Mouse (Mus musculus): Measurements from ENCODE around the gene Izumo1.
"Not testable (repeated sequence)": the region's sequence is repeated elsewhere in the genome, so short reads cannot be mapped to it uniquely, and the experiment has no call there.

Izumo1 gene

DNA sequence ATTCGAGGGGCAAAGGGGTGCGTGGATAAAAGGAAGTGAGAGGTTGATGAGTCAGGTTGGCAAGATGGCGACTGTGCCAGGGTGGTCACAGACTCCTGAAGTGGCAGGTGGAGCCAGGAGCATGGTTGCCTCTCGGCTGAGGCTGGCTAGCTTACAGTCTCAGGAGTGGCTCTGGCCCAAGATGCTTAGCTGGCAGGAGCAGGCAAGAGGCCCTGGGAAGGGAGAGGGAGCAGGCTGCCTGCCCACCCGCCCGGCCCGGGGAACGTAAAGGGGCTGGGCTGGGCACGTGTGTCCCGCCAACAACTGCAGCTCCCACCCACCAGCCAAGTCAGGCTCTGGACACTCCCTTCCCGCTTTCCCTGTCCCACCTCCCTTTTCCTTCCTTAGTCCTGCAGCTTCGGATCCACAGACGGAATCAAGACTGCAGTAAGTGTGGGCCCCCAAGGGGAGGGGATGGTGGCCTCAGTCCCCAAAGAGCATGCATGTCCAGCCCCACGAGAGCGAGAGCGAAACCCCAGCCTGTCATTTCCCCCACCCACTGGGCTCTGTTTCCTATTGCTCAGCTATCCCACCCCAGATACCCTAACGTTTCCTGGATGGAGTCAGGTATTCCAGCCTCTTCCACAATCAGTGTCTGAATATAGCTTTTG is 19.9 kb downstream of the Izumo1 start:
- no peak for DNase-seq (ENCODE audit: low read depth in 2 of 2, low spot score in 2 of 2)

DNA sequence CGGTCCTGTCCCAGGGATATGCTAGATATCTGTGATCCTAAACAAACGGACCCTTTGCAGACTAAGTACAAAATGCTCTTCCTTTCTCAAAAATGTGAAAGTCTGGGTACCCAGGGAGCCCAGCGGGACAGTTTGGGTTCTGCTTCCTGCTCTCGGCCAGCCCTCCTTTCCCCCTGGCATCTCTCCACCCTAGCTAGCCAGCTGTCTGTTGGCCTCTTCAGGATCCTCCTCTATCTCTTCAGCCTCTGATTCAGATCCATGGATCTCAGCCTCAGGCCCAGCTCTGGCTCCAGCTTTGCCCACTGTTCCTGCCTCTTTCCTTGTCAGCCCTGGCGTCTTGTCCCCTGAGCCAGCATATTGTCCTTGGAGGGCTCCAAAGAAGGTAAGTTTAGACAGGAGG is 20.5 kb downstream of the Izumo1 start:
- no peak for DNase-seq (ENCODE audit: low read depth in 2 of 2, low spot score in 2 of 2)

DNA sequence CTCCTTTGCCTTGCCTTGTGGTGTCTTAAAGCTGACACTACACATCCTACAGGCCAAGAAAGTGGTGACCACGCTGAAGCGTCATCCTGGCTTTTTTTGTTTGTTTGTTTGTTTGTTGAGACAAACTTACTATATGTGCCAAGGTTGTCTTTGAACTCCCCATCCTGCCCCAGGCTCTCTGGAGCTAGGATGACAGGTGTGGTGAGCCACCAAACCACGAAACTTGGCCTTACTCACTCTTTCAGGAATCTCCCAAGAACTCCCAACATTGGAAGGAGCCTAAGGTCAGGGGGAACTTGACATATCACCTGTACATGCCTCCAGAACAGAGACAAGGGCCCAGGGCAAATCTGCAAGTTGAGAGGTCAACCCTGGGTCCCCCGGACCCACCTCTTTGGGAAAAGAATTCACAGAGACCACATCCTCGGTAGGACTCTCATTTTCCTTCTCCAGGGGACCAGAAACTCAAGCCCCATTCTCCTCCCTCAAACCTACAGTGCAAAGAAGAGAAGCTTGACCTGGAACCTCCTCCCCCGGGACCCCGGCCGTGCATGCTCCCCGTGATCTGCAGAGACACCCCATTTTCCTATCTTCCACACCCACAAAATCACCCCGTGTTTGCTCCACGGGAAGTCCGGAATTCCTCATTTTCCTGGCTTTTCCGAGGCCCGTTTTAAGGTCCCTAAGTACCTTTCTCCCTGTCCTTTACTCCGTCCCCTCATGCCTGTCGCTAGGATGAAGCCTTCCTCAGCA is 21.1 kb downstream of the Izumo1 start:
- no peak for DNase-seq (ENCODE audit: low read depth in 2 of 2, low spot score in 2 of 2)

DNA sequence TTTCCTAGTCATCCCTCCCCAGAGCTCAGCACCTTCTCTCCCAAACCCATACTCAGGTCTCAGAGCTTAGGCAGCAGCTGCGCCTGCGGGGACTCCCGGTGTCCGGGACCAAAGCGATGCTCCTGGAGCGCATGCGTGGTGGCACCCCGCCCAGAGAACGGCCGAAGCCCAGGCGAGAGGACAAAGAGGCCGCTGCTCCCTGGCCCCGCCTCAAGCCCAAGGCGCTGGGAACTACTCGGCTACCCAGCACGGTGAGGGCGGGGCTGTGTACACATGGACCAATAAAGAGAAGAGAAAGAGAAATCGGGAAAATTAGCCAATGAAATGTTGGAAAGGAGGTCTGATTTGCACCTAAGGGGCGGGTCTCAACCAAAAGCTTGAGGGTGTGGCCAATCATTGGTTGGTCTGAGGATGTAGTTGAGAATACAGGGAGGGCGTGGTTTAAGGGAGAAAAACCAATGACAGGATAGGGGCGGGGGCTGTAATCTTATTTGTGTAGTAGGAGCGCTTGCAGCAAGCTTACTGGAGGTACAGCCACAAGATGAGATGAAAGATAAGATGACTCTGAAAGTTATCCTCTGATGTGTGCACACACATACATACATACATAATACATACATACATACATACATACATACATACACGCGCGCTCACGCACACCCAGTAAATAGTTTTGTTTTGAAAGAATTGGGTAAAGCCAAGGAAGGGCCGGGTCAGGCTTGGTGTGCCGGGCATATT is 22.0 kb downstream of the Izumo1 start:
- peak; percentile 48 to 66 for DNase-seq (ENCODE audit: low read depth in 2 of 2, low spot score in 2 of 2)

DNA sequence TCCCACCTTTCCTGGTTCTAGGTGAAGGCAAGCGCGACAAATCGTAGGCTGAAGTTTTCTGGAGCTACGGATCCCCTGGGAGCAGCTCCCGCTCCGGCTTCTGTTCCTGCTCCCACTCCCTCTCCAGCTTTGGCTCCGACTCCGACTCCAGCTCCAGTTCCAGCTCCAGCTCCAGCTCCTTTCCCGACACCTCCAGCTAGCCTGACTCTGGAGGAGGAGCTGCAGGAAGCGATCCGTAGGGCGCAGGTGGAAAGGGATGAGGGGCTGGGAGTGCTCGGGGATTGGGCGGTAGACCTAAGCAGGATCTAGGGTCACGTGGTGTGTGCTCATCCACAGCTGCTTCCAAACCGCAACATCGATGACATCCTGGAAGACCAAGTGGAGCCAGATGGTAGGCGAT is 22.6 kb downstream of the Izumo1 start:
- no peak for DNase-seq (ENCODE audit: low read depth in 2 of 2, low spot score in 2 of 2)

DNA sequence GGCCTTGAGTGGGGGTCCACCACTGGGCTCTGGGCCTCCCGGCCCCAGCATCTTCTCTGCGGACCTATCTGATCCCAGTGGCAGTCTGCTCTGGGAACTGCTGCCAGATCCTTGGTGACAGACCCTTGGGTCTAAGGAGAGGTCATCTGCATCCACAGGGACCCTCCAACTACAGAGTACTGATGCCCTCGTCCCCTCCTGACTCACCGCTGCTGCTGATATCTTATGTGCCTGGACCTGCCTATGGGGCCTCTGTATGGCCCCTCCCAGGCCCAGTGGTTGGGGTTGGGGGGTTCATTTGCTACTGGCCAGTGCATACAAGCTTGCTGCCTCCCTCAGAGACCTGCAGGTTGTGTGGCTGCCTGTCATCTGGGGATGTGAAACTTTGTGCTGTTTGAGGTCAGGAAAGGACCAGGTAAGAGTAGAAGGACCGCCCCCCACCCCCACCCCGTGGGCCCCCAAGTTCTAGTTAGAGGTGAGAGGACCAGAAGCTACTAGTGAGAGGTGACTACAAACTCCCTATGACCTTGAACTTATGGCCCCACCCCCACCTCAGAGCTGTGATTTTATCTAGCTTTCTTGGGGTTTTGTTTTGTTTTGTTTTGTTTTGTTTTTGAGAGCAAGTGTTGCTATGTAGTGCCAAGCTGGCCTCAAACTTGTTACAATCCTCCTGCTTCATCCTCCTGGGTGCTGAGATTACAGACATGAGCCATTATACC is 23.4 kb downstream of the Izumo1 start:
- DNase-seq (ENCODE audit: low read depth in 2 of 2, low spot score in 2 of 2) = no peak

DNA sequence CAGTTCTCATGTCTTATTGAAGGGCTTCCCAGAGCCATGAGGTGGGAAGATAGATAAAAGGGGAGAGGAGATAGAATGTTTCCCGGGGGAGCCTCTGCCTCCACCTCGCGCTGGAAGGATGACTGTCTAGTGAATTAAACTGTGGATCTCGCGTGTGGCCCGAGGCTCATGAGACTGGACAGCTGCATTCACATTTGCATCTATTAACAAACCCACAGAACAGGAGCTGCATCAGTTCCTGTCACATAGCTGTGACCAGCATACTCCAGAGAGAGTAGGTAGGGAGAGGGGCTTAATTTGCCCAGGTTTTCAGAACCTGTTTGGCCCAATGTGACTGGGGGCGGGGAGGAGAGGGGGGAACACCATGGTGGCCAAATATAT is 24.0 kb downstream of the Izumo1 start:
- DNase-seq (ENCODE audit: low read depth in 2 of 2, low spot score in 2 of 2) = no peak

DNA sequence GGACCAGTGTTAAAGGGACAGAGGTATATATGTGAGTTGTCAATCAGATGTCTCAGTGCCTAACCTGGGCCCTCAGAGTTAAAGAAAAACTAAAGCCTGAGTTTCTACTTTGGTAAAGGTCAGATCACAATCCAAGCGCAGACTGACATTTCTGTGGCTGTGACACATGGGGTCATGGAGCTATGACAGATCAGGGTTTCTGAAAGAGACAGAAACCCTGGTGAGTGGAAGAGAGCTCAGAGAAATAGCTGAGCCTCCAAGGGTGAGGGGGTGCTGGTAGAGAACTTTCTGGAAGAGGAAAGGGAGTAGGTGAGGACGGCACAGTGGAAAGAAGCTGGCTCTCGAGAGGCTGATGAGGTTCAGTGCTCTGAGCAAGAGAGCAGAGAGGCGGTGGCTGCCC is 25.1 kb downstream of the Izumo1 start:
- DNase-seq (ENCODE audit: low read depth in 2 of 2, low spot score in 2 of 2) = no peak

DNA sequence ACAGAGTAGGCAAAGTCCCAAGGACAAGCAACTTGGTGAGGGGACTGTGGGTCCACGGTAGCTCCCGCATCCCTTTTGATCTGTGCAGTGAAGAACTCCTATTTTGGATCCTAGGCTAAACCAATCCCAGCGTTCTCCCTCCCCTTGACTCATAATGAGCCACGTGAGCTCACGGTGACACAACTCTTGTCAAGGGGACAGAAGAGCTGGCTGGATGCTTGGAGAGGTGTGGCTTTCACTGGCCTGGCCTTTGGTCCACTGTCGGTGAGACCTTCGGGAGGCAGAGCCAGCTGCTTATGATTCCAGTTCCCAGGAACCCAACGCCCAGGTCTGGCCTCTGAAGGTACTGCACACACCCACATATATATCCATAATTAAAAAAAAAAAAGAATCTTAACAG is 27.7 kb downstream of the Izumo1 start:
- DNase-seq (ENCODE audit: low read depth in 2 of 2, low spot score in 2 of 2) = no peak

DNA sequence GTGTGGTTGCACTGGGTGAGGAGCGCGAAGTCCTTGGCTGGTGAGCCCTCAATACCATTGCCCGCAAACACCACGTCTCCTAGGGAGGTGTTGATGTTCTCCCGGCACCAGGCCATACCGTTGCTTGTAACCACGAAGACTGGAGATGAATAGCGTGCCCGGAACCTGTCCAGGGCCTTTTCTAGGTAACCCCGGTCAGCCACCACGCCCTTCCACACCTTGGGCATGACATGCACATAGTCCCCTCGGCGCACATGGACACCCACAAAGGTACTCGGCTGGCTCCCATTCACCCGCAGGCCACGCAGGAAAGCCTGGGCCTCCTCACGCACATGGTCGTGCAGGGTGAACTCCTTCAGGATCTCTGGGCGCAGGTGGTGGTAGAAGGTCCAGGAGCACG is 28.9 kb downstream of the Izumo1 start:
- DNase-seq (ENCODE audit: low read depth in 2 of 2, low spot score in 2 of 2) = not testable (repeated sequence)

DNA sequence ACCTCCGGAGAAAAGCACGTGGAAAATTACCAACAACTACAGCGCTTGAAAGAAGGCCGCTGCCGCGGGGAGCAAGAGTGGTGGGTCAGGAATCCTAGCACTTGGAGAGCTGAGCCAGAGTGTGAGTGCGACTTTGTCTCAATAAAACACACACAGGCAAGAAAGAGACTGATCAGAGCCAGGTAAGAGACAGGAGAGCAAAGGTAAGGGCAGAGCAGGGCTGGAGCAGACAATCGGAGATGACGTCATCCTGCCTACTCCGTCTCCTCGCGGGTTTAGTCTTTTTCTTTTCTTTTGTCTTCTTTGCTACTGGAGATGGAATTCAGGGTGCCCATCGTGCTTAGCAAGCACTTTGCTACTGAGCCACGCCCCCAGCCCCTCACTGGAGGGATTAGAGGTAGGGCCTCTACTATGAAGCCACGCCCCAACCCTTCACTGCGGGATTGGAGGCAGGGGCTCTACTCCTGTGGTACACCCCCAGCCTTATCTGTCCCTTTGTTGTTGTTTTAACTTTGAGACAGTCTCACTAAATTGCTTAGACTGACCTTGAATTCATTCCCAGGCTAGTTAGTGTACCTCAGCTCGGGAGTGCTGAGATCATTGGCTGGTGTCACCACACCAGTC is 32.9 kb downstream of the Izumo1 start:
- no peak for DNase-seq (ENCODE audit: low read depth in 2 of 2, low spot score in 2 of 2)

DNA sequence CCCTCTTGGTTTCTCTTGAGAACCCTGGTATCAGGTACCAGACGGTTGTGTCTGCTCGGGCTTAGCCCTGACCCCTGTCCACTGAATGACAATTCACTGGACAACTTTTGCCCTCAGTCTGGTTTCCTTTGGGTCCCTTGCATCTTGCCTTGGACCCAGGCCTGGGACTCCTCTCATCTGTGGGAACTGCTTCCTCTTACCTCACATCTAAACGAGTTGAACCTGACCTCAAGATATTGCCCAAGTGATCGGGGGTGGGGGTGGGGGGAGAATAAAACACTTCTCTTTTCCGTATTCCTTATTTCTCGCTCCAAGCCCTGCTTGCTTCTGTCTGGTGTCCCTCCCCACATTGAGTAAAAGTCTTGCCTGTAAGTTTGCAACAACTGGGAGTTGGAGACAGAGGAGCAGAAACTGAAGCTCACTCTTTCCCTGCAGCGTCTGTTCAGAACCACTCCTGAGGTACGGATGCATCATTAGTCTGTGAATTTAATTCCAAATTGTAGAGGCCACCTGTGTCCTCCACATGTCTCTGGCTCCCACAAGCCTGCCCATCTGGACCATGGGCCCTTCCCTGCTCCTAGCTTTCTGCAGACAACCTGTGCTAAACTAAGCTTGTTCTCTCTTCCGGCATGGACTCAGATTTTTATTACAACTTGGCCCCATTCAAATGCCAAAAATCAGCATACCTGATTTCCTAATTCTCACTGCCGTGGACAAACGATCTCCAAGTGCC is 39.3 kb downstream of the Izumo1 start:
- no peak for DNase-seq (ENCODE audit: low read depth in 2 of 2, low spot score in 2 of 2)

DNA sequence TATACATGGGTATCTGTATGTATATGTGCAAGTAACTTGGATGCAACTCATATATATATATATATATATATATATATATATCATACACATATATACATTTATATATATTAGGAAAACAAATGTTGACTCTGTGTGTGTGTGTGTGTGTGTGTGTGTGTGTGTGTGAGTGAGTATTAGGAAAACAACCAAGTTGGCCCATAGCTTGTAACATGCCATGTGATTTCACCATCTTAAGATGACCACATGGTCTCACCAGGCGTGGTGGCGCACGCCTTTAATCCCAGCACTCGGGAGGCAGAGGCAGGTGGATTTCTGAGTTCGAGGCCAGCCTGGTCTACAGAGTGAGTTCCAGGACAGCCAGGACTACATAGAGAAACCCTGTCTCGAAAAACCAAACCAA is 40.1 kb downstream of the Izumo1 start:
- not testable (repeated sequence) for DNase-seq (ENCODE audit: low read depth in 2 of 2, low spot score in 2 of 2)

DNA sequence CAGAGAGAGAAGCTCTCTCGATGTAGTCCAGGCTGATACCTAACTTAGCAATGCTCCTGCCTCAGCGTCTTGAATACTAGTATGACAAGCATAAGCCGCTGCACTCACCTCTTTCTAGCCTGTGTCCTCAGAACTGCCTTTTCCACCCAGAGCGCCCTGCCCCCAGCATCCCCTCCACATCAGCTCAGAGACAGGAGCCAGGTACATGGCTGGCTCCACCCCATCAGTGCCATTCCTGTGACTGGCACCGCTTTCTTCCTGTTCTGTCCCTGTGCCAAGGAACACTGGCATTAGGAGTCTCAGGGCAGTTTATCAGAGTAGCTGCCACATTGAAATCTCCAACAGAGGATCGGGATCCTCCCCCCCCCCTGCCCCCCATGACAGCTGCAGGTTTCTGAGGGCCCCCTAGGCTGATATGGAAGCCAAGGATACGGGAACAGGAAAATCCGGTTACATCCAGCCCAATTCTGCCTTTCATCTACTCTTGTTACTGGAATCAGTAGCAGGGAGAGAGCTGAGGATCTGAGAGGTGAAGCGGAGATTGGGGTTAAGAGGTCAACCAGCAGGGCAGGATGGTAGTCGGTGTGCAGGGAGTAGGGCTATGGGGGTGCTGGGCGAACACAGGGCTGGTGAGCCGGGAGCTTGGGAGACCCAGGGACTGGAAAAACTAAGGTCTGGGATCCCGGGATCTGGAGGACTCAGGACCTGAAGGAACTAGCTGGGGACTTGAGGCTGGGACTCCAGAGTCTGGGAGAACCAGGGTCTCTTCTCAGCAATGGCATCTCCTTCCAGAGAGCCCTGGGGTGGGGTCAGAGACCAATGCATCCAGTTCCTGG is 43.9 kb downstream of the Izumo1 start:
- no peak for DNase-seq (ENCODE audit: low read depth in 2 of 2, low spot score in 2 of 2)

DNA sequence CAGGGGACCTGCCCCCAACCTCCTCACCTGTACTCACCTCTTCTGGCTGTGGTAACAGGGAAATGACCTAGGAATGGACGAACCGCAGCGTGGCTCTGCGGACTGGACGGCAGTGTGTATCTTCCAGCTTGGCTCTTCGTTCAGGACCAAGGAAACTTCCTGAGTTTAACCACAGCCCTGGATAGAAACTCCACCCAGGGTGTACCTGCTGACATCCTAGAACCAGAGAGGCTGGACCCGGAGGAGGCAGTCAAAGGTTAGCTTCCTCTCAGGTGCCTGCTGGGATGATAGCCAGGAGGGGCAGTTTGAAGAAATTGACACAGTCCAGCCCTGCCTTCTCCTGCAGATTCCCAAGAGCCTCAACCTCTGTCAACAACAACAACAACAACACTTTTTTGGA is 44.5 kb downstream of the Izumo1 start, which contains the start of gene Fut2:
Gene Fut2 (minus strand): TSS at position 234 of the 400 bp plus-strand sequence.
- DNase-seq (ENCODE audit: low read depth in 2 of 2, low spot score in 2 of 2) = no peak

DNA sequence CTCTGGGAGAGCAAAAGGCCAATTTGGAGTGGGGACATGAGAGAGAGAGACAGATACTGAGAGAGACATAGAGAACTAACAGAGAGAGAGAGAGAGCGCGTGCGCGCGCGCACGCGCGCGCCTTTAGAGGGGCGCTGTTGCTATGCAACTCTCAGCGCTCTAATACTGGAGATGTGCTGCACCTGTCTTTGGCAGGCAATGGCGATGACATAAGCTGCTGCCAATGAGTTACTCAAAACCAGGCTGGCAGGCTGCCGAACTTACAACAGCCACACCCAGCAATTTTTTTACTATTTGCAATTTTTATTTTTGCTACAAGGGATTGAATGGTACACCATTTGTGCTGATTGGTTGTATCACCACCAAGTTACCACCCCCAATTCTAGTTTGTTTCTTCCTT is 46.1 kb downstream of the Izumo1 start:
- no peak for DNase-seq (ENCODE audit: low read depth in 2 of 2, low spot score in 2 of 2)

DNA sequence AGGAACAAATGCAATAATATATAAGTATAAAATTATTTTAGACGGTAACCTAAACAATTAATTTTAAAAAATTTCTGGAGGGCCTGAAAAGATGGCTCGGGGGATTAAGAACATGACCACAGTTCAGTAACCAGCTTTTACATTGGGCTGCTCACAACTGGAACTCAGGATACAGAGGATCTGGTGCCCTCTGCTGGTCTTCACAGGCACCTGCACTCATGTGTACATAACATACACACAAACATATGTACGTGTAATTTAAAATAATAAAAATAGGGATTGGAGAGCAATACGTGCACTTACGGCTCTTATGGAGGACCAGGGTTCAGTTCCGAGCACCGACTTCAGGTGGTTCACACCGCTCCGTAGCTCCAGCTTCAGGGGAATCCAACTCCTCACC is 47.3 kb downstream of the Izumo1 start:
- no peak for DNase-seq (ENCODE audit: low read depth in 2 of 2, low spot score in 2 of 2)

DNA sequence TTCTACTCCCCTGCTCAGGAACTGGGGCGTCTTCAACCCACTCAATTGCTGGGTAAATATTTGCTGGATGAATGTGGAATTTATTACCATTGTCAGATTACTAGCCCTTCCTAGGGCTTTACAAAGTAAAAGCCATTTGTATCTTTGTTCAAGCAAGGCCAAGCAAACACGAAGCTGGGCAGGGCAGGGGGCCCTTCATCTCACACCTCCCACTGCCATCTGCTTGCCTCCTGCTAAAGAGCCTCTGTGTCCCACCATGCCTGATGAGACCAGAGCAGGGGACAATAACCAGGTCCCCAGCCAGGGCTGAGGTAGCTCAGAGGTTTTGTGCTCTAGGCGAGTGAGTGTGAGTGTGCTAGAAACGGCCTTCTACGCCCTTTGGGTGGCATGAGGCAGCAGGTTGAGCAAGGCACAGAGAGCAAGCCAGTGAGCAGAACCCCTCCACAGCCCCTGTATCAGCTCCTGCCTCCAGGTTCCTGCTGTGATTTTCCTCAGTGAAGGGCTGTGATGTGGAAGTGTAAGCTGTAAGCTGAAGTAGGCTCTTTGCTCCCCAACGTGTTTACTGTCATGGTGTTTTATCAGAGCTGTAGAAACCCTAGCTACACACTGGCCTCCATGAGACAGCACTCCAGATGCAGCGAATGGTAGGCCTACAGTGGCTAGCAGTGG is 56.1 kb downstream of the Izumo1 start:
- no peak for DNase-seq (ENCODE audit: low read depth in 2 of 2, low spot score in 2 of 2)
